Mouse (Mus musculus) lung, postnatal 14 days (tissue): ENCODE measurements around the gene Sf3a2.
"Not testable (repeated sequence)": the region's sequence is repeated elsewhere in the genome, so short reads cannot be mapped to it uniquely, and the experiment has no call there.

ENCODE experiments used
- DNase-seq: peaks from one replicate; pipeline ENCODE4 v3.0.0; 2021

Gene Sf3a2

GRCm38 (mm10) chr10:80805322-80805721 lies 7.3 kb downstream of the Sf3a2 start:
- no peak for DNase-seq

DNA sequence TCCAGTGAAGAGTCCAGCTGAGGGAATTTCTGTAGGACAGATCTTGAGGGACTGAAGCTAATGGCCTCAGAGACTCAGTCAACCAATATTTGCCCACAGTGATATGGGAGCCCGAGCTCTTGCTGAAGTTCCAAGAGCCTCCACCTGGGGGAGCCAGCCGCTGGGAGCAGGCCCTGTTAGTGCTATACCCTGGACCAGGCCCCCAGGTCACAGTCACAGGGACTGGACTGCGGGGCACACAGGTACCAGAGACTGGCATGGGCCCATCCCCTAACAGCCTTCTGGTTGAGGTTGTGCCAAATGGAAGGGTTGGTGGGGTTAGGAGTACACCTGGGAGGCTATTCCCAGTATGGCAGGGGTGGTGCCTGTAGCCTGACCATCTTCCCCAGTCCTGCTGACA lies 7.9 kb downstream of the Sf3a2 start:
- DNase-seq: peak; percentile 79

DNA sequence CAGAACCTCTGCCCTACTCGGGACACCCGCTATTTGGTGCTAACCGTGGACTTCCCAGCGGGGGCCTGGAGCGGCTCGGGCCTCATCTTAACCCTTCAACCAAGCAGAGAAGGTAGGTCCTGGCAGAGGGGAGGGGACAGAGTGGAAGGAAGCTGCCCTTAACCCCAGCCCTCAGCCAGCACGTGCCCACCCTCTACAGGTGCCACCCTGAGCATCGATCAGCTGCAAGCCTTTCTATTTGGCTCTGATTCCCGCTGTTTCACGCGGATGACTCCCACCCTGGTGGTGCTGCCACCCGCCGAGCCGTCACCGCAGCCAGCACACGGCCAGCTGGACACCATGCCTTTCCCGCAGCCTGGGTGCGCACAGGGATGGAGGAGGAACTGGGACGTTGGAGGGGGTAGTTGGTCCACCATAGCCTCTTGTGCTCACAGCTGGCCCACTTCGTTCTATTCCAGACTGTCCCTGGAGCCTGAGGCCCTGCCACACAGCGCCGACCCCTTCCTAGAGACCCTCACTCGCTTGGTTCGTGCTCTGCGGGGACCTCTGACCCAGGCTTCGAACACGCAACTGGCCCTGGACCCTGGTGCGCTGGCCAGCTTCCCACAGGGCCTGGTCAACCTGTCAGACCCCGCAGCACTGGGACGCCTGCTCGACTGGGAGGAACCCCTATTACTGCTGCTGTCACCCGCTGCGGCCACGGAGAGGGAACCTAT lies 8.5 kb downstream of the Sf3a2 start:
- DNase-seq: no peak

GRCm38 (mm10) chr10:80807057-80807627 lies 9.1 kb downstream of the Sf3a2 start:
- peak; percentile 56 for DNase-seq

DNA sequence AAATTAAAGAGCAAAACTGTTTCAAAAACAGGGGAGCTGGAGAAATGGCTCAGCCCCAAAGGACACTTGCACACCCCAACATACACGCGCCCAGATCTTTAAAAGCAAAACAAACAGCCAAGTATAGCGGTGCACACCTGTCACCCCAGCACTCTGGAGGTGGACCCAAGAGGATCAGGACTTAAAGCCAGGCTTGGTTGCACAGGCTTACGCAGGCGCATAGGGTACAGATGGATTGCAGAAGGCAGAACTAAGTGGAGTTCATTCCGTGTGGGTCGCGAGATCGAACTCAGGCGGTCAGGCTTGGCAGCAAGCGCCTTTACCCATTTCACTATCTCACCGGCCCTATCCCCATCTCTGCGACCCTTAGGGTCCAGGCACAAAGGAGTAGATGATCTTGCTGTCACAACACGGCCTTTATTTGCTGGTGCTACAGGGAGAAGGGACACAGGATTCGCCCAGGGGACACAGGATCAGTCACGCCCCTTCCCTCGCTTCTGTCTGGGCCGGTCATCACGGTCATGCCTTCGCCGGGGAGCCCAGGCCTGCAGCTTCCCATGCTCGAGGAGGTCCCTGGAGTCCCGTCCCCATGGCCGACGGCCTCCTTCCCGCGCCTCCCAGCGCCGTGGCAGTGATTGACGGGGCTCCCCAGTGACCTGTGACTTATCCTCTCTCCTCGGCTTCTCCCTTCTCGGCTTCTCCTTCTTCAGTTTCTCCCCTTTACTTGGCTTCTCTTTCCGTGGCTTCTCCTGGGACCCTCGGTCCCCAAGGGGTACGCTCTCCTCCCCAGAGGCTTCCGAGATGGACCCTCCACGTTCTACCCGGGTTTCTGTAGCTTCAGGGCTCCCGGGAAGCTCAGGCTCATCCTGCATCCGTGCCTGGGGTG lies 10.3 kb downstream of the Sf3a2 start:
- DNase-seq: no peak

DNA sequence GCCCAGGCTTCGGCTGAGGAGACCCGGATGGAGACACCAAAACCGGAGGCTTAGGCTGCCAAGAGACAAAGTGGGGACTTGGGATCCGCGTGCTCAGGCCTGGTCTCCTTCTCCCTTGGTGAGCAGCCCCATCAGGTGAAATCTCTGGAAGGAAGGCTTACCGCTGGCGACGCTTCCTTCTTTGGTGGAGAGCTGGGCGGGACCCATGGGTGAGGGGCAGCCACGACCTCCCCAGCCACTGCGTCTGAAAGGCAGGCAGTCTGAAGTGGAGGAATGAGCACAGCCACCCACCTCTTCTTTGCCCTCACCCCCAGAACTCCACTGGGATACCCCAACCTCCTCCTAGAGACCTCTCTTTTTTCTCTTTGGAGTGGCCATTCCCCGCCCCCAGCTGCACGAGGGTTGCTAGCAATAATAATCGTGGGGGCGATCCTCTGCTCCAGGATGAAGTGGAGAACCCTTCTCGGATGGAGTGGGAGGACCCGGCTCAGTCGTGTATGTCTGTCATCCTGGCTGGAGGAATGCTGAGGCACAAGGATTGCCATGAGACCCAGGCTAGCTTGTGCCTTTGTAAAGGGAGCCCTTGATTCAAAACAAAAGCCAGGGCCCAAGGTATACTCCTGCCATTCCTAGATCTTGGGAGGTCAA lies 11.1 kb downstream of the Sf3a2 start:
- DNase-seq: no peak

GRCm38 (mm10) chr10:80810084-80810483 lies 12.1 kb downstream of the Sf3a2 start:
- no peak for DNase-seq

- DNase-seq: no peak
Observed at GRCm38 (mm10) chr10:80812391-80813041, 14.5 kb downstream of the Sf3a2 start.

DNA sequence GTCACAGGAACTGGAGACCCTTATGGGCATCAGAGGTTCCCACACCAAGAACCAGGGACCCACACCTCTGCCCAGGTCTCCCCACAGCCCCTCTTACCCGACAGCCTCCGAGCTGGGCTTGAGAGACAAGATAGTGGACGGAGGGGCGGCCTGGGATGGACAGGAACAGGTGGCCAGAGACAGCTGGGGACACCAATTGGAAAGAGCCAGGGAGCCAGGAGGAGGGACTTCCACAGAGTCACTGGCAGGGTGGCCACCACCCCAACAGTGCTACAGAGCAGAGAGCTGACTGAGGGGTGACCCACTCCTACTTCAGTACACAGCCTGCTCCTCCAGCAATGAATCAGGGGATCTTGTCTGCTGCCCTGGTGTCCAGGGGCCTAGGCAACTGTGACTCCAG lies 15.4 kb downstream of the Sf3a2 start, which contains the start of gene Jsrp1:
Jsrp1 (minus strand) TSS at position 133 of the 400 bp plus-strand sequence.
- no peak for DNase-seq

DNA sequence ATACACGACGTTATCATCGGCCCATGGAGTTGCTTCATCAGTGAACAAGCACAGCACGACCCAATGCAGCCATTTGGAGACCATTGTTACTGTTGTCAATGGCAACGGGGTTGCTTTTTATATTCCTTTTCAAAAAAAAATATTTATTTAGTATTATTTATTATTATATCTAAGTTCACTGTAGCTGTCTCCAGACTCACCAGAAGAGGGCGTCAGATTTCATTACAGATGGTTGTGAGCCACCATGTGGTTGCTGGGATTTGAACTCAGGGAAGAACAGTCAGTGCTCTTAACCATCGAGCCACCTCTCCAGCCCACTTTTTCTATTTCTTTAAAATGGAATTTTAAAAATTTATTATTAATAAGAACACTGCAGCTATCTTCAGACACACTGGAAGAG lies 16.8 kb downstream of the Sf3a2 start:
- no peak for DNase-seq

GRCm38 (mm10) chr10:80816303-80816702 lies 18.3 kb downstream of the Sf3a2 start:
- DNase-seq: not testable (repeated sequence)

- no peak for DNase-seq
Observed at GRCm38 (mm10) chr10:80817164-80817563, 19.2 kb downstream of the Sf3a2 start.

DNA sequence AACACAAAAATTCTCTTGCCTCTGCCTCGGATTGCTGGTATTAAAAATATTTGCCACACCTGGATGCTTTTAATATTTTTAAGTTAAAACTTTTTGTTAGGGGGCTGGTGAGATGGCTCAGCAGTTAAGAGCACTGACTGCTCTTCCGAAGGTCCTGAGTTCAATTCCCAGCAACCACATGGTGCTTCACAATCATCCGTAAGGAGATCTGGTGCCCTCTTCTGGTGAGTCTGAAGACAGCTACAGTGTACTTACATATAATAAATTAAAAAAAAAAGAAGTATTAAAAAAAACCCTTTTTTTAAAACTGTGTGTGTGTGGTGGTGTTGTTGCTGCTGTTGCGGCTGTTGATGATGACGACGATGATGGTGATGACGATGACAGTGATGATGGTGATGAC lies 20.0 kb downstream of the Sf3a2 start:
- DNase-seq: not testable (repeated sequence)

DNA sequence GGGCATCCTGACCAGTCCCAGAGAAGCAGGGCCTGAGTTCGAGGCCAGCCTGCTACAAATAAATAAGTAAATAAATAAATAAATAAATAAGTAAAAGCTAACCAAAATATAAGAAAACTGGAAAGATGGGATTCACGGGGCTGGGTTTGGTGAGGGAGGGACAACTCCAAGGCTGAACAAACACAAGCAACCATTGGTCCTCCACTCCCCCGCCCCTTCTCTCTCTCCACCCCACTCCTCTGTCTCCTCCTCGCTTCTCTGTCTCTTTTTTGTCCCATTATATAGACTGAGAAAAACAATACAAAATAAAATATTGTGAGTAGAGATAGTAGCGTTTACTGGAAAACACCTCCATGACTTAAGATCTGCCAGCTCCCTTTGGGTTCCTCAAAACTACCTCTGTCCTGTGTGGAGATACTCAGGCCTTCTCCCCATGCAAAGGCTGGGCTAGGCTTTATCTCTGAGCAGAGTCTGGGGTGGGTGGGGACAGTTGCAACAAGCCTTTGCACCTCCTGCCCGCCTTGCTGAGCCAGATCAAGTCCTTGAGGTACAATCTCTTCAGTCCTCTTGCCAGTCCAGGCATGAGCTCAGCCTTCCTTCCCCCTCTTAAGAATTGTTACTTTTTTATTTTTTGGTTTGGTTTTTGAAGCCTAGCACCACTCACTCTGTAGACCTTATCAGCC lies 20.7 kb downstream of the Sf3a2 start:
- no peak for DNase-seq

DNA sequence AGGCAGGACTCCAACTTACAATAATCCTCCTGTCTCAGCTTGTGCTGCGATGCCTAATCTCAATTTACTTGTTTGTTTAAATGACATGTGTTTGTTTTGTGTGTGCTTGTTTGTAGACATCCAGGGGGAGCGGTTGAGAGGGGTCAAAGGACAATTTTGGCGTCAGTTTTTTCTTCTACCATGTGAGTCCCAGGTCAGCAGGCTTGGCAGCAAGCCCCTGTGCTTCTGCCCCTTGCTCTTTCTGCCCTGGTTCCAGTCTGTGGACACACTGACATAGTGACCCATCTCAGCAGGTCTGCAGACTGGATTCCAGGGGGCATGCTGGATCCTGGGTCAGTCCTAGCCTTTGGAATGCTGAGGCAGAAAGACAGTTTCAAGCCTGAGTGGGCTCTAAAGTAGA lies 21.4 kb downstream of the Sf3a2 start:
- no peak for DNase-seq

GRCm38 (mm10) chr10:80821991-80822390 lies 24.0 kb downstream of the Sf3a2 start:
- DNase-seq: peak; percentile 38

DNA sequence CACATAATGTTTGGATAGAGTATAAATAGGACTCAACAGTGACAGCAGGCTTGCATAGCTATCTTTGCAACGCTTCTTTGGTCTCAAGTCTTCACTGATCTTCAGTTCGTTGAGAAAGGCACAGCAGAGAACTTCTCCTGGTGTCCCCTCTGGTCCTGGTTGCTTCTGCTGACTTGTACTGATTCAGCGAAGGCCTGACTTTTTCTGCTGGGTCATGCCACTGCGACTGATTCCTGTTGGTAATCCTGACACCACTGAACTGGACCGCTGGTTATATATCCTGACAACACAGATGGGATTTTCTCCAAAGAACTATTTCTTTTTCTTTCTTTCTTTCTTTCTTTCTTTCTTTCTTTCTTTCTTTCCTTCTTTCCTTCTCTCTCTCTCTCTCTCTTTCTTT lies 24.5 kb downstream of the Sf3a2 start:
- no peak for DNase-seq

DNA sequence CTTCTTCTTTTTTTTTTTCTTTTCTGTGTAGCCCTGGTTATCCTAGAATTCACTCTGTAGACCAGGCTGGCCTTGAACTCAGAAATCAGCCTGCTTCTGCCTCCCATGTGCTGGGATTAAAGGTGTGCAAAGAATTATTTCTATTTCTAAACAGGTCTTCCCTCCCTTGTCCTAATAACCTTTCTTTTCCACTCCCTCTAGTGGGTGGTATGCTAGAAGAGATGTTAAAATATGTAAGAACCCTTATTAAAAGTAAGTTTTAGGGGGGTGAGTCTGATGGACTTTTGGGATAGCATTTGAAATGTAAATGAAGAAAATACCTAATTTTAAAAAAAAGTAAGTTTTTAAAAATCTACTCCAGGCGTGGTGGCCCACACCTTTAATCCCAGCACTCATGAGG lies 25.3 kb downstream of the Sf3a2 start:
- no peak for DNase-seq

GRCm38 (mm10) chr10:80823847-80824643 lies 26.0 kb downstream of the Sf3a2 start:
- DNase-seq: no peak

- DNase-seq: no peak
Observed at GRCm38 (mm10) chr10:80824827-80825226, 26.8 kb downstream of the Sf3a2 start.
